Mouse (Mus musculus) embryonic facial prominence, embryonic 13.5 days (tissue): ENCODE results near the gene Ttyh1. TPM values are rescaled to one million over a fixed set of nuclear protein-coding genes. Genes with fewer than 3 reads are reported as not detected.
"Not testable (repeated sequence)": the region's sequence is repeated elsewhere in the genome, so short reads cannot be mapped to it uniquely, and the experiment has no call there.

ENCODE experiments used
- ATAC-seq: fragments of 200-750 bp; cut with Nextera tagmentation; 2 replicates; pipeline ENCODE4 v1.8.0; 2017; ENCODE audit warnings: low read depth; ENCODE audit not compliant: insufficient number of reproducible peaks, insufficient read depth, low FRiP score, low TSS enrichment
- H3K27ac ChIP-seq: fragments of 300-500 bp; sonication (generic); 2 replicates; pipeline ENCODE4 v1.5.1; 2015; ENCODE audit warnings: moderate library complexity, mild to moderate bottlenecking, inconsistent platforms
- H3K27me3 ChIP-seq: fragments of 300-500 bp; sonication (generic); 2 replicates; pipeline ENCODE4 v1.6.1; 2015; ENCODE audit warnings: mild to moderate bottlenecking, inconsistent platforms
- H3K36me3 ChIP-seq: fragments of 300-500 bp; sonication (generic); 2 replicates; pipeline ENCODE4 v1.6.1; 2015; ENCODE audit warnings: mild to moderate bottlenecking, inconsistent platforms
- H3K4me1 ChIP-seq: fragments of 300-500 bp; sonication (generic); 2 replicates; pipeline ENCODE4 v1.6.1; 2015; ENCODE audit warnings: inconsistent platforms
- H3K4me2 ChIP-seq: fragments of 300-500 bp; sonication (generic); 2 replicates; pipeline ENCODE4 v1.6.1; 2015; ENCODE audit warnings: moderate library complexity, mild to moderate bottlenecking, inconsistent platforms
- H3K4me3 ChIP-seq: fragments of 300-500 bp; sonication (generic); 2 replicates; pipeline ENCODE4 v1.5.1; 2015; ENCODE audit warnings: mild to moderate bottlenecking, inconsistent platforms
- H3K9ac ChIP-seq: fragments of 300-500 bp; sonication (generic); 2 replicates; pipeline ENCODE4 v1.6.1; 2015; ENCODE audit warnings: mild to moderate bottlenecking, inconsistent platforms
- H3K9me3 ChIP-seq: fragments of 300-500 bp; sonication (generic); 2 replicates; pipeline ENCODE4 v1.6.1; 2016; ENCODE audit warnings: inconsistent platforms
- WGBS: fragments of 180-500 bp; shearing (Covaris S2); methylation state at CpG from one replicate; pipeline ENCODE4 v1.1.7; 2015; ENCODE audit warnings: mixed read lengths; 5-methylcytosine and 5-hydroxymethylcytosine counted together
- polyA plus RNA-seq: library from polyadenylated mRNA; unstranded; fragments of >200 nt; fragmentation: Nextera tagmentation; extraction: Ambion mirVana; gene quantifications from 2 replicates; pipeline ENCODE4 v1.2.1, GENCODE M21; 2015

Gene Ttyh1
- polyA plus RNA-seq, 1 experiment from 2014 or later = 3.7 TPM

- H3K4me2 ChIP-seq = no peak overlapping the region
- WGBS = 56% methylated on average over 4 of the region's 4 CpGs
- no peak for ATAC-seq
- peaks cover 8% of the 10 kb centered on the region for H3K4me1 ChIP-seq
- no peak overlapping the region for H3K4me3 ChIP-seq
- no peak overlapping the region for H3K9ac ChIP-seq
- no peaks in the 10 kb centered on the region for H3K9me3 ChIP-seq
- peaks cover 11% of the 10 kb centered on the region for H3K27me3 ChIP-seq
- H3K27ac ChIP-seq = no peak overlapping the region
- peaks cover 8% of the 10 kb centered on the region for H3K36me3 ChIP-seq
Measured at GRCm38 (mm10) chr7:4154976-4155375, 35.8 kb downstream of the Ttyh1 start.

DNA sequence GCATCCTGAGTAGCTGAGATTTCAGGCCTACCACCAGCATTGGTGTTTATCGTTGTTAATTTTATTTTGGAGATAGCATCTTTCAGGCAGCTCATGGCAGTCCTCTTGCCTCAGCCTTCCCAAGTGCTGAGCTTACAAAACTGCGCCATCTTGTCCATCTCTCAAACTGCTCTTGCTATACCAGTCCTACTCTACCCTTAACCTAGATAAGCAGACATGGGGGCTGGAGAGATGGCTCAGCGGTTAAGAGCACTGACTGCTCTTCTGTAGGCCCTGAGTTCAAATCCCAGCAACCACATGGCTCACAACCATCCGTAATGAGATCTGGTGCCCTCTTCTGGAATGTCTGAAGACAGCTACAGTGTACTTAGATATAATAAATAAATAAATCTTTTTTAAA, 42.4 kb downstream of the Ttyh1 start:
- 89% methylated on average over 4 of the region's 4 CpGs for WGBS
- H3K27me3 ChIP-seq, H3K4me2 ChIP-seq, H3K27ac ChIP-seq, H3K4me3 ChIP-seq, H3K9me3 ChIP-seq, ATAC-seq, H3K36me3 ChIP-seq, H3K9ac ChIP-seq: not testable (repeated sequence)
- peaks cover 21% of the 10 kb centered on the region for H3K4me1 ChIP-seq

DNA sequence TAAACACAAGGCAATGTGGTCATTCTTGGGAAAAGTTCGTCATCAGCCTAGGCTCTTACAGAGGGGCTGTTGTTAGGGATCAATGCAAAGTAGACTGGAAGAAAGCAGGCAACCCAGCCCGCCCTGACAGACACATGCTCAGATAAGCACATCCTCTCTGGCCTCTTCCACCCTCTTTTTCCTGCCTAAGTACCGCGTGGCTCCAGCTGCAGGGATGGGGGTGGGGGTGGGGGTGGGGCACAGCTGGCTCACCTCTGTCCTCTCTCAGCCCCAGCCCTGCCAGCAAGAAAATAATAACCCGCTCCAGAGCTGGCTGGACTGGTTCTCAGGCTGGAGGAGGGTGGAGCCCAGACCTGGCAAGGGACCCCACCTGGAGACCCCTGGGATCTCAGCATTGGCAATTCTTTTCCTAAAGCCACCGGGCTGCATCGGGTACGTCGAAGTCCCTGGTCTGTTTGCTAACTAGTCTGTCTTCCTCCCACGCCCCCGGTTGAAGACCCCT, 44.4 kb downstream of the Ttyh1 start:
- Histone ChIP-seq H3K4me2 (peak overlapping the region; percentile 88), H3K9ac (peak overlapping the region; percentile 76), H3K27ac (peak overlapping the region; percentile 91), H3K36me3 (0 out of 2 replicates have a peak, but pooled peaks cover 4% of the 10 kb centered on the region), H3K4me3 (peak overlapping the region; percentile 69), H3K4me1 (peaks cover 21% of the 10 kb centered on the region), H3K27me3 (no peaks in the 10 kb centered on the region), H3K9me3 (no peaks in the 10 kb centered on the region)
- ATAC-seq = peak; percentile 59; the same call in 1 of the 2 replicates
- 2% methylated on average over 11 of the region's 11 CpGs for WGBS

- H3K9me3 ChIP-seq = no peaks in the 10 kb centered on the region
- peak within 1 kb of the TSS; percentile 88 for H3K4me2 ChIP-seq
- H3K27me3 ChIP-seq = no peaks in the 10 kb centered on the region
- peak within 1 kb of the TSS; percentile 91 for H3K27ac ChIP-seq
- WGBS = 0% methylated on average over 19 of the region's 20 CpGs
- H3K36me3 ChIP-seq = 0 out of 2 replicates have a peak, but pooled peaks cover 4% of the 10 kb centered on the region
- H3K4me1 ChIP-seq = peaks cover 21% of the 10 kb centered on the region
- H3K9ac ChIP-seq = peak within 1 kb of the TSS; percentile 76
- peak; percentile 90 for ATAC-seq
- peak within 1 kb of the TSS; percentile 69 for H3K4me3 ChIP-seq
Measured at GRCm38 (mm10) chr7:4164090-4164910, 45.1 kb downstream of the Ttyh1 start, which contains the start of gene Cdc42ep5. Cdc42ep5 (minus strand) TSS chr7:4164860.

DNA sequence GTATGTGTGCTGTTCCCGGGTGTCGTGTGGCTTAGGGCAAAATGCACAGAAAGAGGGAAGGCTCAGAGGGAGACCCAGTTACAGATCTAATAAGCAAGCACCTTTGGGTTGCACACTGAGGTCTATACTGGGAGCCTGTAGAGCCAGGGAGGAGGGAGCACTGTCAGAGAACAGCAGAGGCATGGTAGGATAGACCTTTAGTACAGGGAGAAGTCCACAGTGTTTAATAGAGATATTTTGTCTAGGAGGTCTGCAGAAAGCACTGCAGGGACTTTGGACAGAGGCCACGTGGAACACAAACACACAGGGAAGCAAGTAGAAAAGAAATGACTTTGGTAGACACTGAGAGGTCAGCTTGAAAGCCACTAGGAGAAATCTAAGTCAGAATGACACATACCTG, 46.1 kb downstream of the Ttyh1 start:
- Histone ChIP-seq H3K9me3 (no peaks in the 10 kb centered on the region), H3K4me3 (peak overlapping the region; percentile 69), H3K27ac (peak overlapping the region; percentile 91), H3K4me2 (peak overlapping the region; percentile 88), H3K4me1 (peaks cover 21% of the 10 kb centered on the region), H3K36me3 (0 out of 2 replicates have a peak, but pooled peaks cover 4% of the 10 kb centered on the region), H3K27me3 (no peaks in the 10 kb centered on the region), H3K9ac (peak overlapping the region; percentile 11; the same call in 1 of the 2 replicates)
- WGBS = 13% methylated on average over 3 of the region's 3 CpGs
- ATAC-seq = no peak

DNA sequence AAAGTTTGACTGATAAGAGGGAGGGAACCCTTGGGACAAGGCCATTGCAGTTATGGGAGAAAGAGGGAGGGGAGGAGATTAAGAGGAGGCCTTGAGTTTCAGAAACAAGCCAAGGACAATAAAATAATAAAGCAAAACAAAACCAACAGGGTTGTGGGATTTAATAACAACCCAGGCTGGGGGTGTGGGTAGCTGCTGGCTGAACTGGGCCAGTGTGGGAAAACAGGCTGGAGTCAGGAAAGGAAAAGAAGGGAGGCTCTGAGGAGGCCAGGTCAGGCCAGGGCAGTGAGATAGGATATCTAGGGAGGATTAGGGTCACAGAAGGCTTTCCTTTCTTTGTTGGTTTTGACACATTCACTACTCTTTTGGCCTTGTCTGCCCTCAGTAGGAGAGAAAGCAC, 47.9 kb downstream of the Ttyh1 start:
- no peak overlapping the region for H3K9ac ChIP-seq
- H3K27me3 ChIP-seq = no peaks in the 10 kb centered on the region
- no peak overlapping the region for H3K4me2 ChIP-seq
- no peak overlapping the region for H3K4me3 ChIP-seq
- no peaks in the 10 kb centered on the region for H3K9me3 ChIP-seq
- H3K4me1 ChIP-seq = peaks cover 21% of the 10 kb centered on the region
- ATAC-seq = no peak
- no peaks in the 10 kb centered on the region for H3K36me3 ChIP-seq
- H3K27ac ChIP-seq = no peak overlapping the region

- Histone ChIP-seq H3K4me1 (peaks cover 2% of the 10 kb centered on the region), H3K27me3 (no peaks in the 10 kb centered on the region), H3K27ac (no peak overlapping the region), H3K4me2 (no peak overlapping the region), H3K9me3 (no peaks in the 10 kb centered on the region), H3K4me3 (no peak overlapping the region), H3K36me3 (no peaks in the 10 kb centered on the region), H3K9ac (no peak overlapping the region)
- WGBS = 81% methylated on average over 6 of the region's 6 CpGs
- no peak for ATAC-seq
Measured at GRCm38 (mm10) chr7:4170193-4170938, 51.2 kb downstream of the Ttyh1 start.

DNA sequence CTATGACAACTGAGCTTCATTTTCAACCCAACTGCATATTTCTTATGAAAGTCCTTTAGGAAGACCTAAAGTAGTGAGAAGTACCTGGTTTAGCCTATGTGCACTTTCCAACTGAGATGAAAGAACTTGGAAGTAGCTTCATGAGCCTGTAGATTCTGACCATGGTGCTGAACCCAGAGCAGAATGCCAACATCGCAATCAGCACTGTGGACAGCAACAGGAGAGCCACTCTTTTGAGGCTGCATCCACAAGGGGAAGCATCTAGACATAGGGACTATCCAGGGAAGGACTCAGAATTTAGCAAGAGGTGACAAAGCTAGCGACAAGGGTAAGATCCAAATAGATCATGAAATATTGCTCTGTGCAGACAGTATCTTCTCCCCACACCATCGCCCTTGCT, 59.2 kb downstream of the Ttyh1 start:
- WGBS = 39% methylated on average over 3 of the region's 3 CpGs
- H3K9me3 ChIP-seq = no peaks in the 10 kb centered on the region
- no peaks in the 10 kb centered on the region for H3K36me3 ChIP-seq
- no peaks in the 10 kb centered on the region for H3K27me3 ChIP-seq
- H3K9ac ChIP-seq = no peak overlapping the region
- no peak overlapping the region for H3K4me3 ChIP-seq
- H3K4me1 ChIP-seq = no peaks in the 10 kb centered on the region
- H3K4me2 ChIP-seq = no peak overlapping the region
- no peak overlapping the region for H3K27ac ChIP-seq
- no peak for ATAC-seq

Other genes starting within 250 kb of the Ttyh1 start
- gene Gm14548, start 221.3 kb upstream of the Ttyh1 start, polyA plus RNA-seq = not detected in 2 replicates
- not detected in 2 replicates for gene Lilra6, start 203.9 kb upstream of the Ttyh1 start, polyA plus RNA-seq
- 0.33 and 0.77 TPM in 2 replicates for gene Lair1, start 56.2 kb upstream of the Ttyh1 start, polyA plus RNA-seq
- gene Leng8, start 17.6 kb downstream of the Ttyh1 start, polyA plus RNA-seq = 66.7 and 67.8 TPM in 2 replicates
- gene Leng9, start 31.0 kb downstream of the Ttyh1 start, polyA plus RNA-seq = 4.6 and 5.4 TPM in 2 replicates
- gene Cdc42ep5, start 45.5 kb downstream of the Ttyh1 start, polyA plus RNA-seq = 66.7 and 71.0 TPM in 2 replicates
- gene Lilra5, start 118.3 kb downstream of the Ttyh1 start, polyA plus RNA-seq = not detected in 2 replicates
- not detected in 2 replicates for gene Ncr1, start 218.3 kb downstream of the Ttyh1 start, polyA plus RNA-seq